Mouse (Mus musculus): Measurements from ENCODE around the gene Mov10.
"Not testable (repeated sequence)": the region's sequence is repeated elsewhere in the genome, so short reads cannot be mapped to it uniquely, and the experiment has no call there.

Gene Mov10

DNA sequence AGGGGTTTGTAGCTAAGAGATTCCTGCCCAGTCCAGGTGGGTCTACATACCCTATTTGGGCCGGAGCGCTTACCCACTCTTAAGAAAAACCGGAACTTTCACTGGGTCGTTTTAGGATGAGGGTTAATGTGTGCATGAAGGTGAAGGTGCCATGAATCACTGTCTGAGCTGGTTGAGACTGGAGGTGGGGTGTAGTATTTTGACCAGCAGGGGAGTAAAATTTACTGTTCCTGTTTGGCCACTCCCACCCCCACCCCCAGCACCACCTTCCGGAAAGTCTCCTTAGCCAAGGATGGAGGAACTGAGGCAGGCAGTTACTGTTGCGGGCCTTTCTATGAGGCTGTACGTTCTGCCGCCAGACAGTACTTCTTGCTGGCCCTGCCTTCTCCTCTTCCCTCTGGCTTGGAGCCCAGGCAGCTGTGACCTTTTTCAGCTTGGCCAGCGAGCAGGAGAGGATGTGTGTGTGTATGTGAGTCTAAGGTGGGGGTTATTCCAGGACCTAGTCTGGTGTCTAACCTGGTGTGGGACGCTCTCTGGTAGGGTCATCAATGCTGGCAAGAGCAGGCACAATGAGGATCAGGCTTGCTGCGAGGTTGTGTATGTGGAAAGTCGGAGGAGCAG, 36.2 kb downstream of the Mov10 start:
- no peak for DNase-seq (ENCODE audit: extremely low read depth, insufficient read length, low spot score)

DNA sequence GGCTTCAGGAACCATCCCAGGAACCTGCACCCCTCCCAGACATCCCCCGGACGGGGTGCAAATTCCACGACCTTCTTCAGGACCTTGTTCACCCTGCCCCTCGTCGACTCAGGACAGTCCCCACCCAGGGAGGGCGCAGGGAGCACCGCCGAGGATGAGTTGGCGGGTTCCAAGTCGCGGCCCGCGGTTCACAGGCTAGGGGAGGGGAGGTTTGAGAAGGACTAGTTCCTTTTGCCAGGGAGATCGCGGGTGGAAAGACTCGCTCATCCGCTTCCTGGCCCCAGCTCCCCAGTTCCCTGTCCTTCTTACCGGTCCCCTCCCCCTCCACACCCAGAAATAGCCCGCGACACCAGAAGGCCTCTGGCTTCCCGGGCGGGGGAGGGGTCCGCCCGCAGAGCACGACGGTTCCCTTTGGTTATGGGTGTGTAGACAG, 36.9 kb downstream of the Mov10 start, which contains the start of gene Fam19a3:
Gene Fam19a3, minus strand, starts transcription at position 370 of the 433 bp plus-strand sequence.
- no peak for DNase-seq (ENCODE audit: extremely low read depth, insufficient read length, low spot score)

DNA sequence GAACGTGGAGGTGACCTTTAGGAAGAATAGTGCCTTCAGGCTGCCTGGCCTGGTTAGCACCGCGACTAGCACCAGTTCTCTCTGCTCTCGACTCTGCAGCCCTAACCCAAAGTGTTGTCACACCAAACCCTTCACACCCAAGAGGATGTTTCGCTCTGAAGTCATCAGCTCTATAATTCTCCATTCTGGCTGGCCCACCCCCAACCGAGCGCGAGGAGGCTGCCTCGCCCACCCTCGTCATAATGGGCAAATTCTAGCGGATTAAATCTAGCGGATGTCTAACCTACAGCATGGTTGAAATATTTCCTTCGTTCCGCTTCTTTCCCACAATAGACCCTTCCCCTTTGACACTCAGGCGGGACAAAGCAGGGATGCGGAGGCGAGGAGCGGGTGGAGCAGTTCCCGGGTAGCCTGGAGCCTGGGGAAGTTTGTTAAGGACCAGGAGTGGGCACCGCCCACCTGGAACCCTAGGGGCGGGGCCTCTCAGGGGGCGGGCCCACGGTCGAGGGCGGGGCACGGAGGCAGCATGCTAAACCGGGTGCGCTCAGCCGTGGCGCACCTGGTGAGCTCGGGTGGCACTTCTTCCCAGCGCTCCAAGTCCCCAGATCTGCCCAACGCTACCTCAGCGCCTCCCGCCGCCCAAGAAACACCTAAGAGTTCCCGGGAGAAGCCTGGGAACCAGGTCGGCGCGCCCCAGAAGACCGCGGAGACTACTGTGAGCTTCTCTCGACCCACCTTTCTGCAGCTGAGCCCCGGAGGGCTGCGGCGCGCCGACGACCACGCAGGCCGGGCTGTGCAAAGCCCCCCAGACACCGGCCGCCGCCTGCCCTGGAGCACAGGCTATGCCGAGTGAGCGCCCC, 37.6 kb downstream of the Mov10 start, which contains the start of gene Ppm1j:
Gene Ppm1j, plus strand, starts transcription at position 496 of the 860 bp plus-strand sequence.
- no peak for DNase-seq (ENCODE audit: extremely low read depth, insufficient read length, low spot score)

DNA sequence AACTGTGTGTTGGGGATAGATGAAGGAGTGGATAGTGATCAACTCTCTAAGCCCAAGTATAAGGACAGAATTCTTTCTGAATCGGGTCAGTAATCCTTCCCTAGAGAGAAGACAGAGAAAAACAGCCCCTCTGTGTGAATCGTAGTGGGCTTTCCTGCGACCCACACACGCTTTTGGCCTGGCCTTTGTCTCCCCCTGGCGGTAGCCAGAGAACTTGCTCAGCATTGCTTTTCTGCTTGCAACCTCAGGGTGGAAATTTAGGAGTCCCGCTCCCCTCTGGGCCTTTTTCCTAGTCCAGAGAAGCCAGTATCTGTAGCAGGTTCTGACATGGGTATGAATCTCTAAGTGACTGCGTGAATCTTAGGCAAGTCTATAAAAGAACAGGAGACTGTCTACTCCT, 38.4 kb downstream of the Mov10 start:
- DNase-seq (ENCODE audit: extremely low read depth, insufficient read length, low spot score) = no peak

DNA sequence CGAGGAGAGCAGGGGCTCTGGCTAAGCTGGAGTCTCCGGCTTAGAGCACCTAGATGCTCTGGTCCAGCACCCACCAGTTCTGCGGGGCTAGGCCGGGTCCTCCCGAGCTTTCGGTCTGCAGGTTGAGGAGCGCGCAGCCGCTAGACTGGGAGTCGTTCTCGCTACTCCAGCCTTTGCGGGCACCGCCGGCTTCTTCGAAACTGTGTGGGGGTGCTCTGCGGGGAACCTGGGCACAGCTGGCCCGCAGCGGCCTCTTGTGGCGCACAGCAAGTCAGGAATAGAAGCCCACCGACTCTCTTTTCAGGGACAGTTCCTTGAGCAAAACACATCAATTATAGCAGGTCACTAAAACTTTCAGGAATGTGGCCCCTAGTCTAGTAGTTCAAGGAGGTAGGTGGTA, 41.0 kb downstream of the Mov10 start:
- DNase-seq (ENCODE audit: extremely low read depth, insufficient read length, low spot score) = no peak

DNA sequence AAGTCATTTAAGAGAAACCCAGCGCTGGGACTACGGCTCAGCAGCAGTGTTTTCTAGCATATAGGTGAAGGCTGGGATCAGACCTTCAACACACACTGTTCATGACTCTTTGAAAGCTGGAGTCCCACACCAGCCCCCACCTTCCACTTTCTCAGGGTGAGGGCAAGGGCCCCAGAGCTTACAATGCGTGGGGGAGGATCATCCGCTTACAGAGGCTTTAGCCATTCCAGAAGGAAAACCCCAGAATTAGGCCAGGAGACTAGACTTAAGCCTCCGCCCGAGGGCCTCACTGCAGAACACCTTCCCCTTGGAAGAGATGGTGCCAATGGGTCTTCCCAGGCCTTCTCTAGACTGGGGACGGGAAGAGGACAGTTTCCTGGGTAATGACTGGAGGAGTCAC, 45.1 kb downstream of the Mov10 start:
- no peak for DNase-seq (ENCODE audit: extremely low read depth, insufficient read length, low spot score)

DNA sequence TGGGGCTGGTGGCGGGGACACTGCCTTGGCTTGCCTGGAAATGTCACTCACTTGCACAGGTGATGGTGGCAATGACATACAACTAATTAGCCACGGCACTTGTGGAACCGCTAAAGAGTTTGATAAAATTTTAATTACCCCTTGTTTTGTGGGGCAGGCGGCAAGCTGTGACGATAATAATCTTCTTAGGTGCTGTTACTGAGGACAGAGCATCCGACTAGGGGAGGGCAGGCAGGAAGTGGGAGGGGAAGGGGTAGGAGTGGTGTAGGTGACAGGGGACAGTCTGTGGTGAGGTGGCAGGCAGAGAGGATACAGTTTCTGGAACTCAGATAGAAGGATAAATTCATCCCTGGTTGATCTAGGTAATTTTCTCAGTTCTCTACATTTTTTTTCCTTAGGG, 46.9 kb downstream of the Mov10 start:
- DNase-seq (ENCODE audit: extremely low read depth, insufficient read length, low spot score) = no peak

DNA sequence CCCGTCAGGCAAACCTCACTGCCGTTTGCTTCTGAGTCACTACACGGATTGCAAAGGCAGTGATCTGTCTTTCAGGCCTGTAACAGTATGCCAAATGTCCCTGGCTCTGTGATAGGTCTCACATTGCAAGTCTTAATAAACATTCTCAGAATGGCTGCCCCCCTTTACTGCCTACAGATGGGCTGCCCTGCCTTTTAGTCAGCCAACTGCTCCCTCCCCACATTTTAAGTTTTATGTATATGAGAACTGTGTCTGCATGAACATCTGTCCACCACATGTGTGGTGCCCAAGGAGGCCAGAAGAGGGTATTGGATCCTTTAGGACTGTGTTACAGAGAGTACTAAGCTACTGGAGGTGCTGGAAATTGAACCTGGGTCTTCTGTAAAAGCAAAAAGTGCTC, 47.4 kb downstream of the Mov10 start:
- no peak for DNase-seq (ENCODE audit: extremely low read depth, insufficient read length, low spot score)

DNA sequence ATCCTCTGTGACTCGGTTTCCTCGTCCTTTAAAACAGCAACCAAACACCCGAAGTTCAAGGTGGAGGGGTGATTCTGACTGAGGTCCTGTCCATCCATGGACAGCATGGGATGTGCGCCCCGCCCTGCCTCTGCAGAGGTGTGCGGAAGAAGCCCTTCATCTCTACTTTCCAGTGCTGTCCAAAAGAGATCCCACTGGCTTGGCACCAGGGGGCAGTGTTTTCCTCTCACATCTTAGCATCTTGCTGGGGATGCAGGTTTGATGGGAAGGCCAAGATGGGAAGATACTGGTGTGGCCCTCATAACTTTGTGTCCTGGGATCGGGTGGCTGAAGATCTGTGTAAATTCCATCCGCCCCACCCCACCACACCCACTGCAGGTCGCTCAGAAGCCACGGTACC, 48.3 kb downstream of the Mov10 start:
- DNase-seq (ENCODE audit: extremely low read depth, insufficient read length, low spot score) = no peak

DNA sequence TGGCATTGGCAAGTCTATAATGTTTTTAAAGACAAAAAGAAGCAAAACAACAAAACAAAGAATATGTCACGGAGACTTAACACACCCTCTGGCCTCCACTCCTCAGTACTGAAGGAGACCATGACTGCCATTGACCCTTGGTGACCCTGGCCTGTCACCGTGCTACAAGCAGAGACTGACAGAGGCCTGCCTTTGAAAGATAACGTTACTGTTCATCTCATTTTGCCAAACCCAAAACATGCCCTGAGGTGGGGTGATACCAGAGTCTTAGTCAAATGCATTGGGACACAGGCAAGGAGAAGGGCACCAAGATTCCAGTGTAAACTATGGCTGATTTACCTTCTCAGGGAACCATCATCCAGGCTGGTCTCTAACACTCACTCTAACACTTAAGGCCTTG, 49.2 kb downstream of the Mov10 start:
- DNase-seq (ENCODE audit: extremely low read depth, insufficient read length, low spot score) = no peak

DNA sequence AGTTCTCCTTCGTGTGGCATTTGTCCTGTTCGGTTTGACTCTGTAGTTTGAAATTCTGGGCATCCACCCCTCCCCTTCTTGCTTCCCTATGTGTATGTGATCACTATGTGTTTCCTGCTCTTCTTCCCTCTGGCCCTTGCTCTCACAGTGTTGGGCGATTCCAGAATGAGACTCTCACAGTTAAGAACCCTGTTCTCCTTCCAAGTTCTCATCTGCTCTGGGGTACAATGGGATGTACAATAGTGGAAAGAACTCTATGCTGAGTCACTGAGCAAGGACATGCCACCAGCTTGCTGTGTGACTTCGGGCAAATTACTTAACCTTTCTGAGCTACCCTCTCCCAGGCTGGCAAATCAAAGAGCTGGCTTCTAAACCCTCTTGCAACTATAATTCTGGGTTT, 50.6 kb downstream of the Mov10 start:
- DNase-seq (ENCODE audit: extremely low read depth, insufficient read length, low spot score) = no peak

DNA sequence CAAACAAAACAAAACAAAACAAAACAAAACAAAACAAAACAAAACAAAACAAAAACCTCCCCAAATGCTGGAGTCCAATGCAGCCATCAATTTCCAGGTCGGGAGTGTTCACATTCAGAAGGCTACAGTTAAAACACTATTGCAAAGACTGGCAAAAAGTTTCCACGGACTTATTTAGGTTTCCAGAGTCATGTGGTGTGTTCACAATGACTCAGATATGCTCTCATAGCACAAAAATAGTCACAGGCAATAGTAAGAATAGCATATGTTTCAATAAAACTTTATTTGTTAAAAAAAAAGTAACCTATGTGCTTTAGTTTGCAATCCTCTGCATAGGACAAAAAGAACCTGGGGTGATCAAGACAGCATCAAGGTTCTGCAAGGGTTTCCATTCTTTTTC, 51.2 kb downstream of the Mov10 start:
- no peak for DNase-seq (ENCODE audit: extremely low read depth, insufficient read length, low spot score)

DNA sequence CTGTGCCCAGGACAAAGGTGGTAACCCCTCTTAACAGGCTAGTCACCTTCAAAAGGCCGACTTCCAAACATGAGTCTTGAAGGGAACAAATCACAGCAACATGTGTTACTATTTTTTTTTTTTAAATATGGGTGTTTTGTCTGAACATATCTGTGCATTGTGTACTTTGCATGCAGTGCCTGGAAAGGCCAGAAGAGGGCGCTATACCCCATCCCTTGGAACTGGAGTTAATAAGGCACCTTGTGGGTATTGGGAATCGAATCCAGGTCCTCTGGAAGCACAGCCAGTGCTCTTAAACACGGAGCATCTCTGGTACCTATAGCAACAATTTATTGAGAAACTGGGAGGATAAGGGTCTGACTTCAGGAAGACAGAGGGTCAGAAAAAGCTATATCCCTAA, 53.3 kb downstream of the Mov10 start:
- DNase-seq (ENCODE audit: extremely low read depth, insufficient read length, low spot score) = no peak

DNA sequence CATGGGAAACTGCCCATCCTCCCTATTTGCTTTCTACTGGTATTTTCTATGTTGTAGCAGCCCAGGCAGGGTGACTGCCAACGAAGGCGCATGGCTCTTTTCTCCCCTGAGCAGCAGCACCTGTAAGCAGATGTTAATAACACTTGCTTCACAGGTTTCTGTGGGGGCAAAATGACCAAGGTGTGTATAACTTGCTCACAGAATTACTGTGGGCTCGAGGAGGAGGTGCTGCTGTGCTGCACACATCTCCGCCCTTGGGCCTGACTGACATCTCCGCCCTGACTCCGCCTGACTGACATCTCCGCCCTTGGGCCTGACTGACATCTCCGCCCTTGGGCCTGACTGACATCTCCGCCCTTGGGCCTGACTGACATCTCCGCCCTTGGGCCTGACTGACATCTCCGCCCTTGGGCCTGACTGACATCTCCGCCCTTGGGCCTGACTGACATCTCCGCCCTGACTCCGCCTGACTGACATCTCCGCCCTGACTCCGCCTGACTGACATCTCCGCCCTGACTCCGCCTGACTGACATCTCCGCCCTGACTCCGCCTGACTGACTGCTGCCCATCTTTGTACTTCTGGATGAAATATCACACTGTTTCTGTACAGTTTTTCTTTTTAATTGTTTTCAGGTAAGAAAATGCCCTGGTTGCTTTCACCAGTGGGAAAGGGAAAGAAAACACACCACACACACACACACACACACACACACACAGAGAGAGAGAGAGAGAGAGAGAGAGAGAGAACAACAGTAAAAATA, 56.1 kb downstream of the Mov10 start:
- DNase-seq (ENCODE audit: extremely low read depth, insufficient read length, low spot score) = peak; percentile 78

DNA sequence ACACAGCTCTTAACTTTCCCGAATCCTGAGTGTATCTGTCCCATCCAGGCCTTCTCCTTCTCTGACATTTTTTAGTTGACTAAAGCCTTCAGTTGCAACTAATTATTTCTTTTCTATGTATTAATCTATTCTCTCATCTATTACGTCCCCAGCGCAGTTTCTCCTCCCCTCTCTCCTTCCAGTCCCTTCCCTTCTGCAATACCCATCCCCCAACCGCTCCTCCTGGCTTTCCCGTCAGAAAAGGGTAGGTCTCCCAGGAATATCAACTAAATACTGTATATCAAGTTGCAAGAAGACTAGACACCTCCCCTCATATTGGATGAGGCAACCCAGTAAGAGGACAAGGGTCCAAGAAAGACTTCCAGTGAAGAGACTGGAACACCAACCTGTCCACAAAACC, 59.5 kb downstream of the Mov10 start:
- DNase-seq (ENCODE audit: extremely low read depth, insufficient read length, low spot score) = no peak

DNA sequence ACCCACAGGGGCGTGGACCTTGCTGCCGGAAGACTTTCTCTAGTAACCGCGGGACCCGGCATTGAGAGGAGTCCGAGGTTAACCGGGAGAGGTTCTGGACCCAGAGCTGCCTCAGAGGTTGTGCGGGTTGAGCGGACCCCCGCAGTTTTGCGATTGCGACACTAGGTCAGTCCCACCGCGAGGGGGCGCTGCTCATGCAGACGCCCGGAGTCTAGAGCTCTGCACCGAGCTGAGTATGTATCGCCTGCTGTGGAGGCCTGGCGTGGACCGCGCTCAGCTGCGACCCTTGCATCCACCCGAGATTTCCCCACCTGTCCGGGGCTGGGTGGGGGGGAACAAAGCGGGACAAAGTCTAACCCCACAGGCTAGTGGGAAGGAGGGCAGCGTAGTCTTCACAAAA, 60.0 kb downstream of the Mov10 start:
- DNase-seq (ENCODE audit: extremely low read depth, insufficient read length, low spot score) = no peak

DNA sequence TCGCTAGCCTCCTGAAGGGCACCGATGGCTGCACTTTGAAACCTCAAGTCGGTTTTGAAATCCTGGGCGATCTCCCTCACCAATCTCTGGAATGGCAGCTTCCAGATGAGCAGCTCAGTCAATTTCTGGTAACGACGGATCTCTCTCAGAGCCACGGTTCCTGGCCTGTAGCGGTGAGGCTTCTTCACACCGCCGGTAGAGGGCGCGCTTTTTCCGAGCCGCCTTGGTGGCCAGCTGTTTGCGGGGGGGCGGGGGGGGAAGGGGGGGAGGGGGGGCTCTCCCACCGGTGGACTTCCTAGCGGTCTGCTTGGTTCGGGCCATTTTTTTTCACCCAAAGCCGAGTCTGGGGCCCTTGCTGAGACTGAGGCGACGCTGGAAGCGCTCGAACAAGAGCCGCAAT, 65.5 kb downstream of the Mov10 start:
- not testable (repeated sequence) for DNase-seq (ENCODE audit: extremely low read depth, insufficient read length, low spot score)
